Mouse (Mus musculus): ENCODE data around the gene L3mbtl3. TPM values are rescaled to one million over a fixed set of nuclear protein-coding genes. Genes with fewer than 3 reads are reported as not detected.

L3mbtl3 gene
- polyA plus RNA-seq, 1 experiment from 2014 or later, result 26.6 TPM

DNA sequence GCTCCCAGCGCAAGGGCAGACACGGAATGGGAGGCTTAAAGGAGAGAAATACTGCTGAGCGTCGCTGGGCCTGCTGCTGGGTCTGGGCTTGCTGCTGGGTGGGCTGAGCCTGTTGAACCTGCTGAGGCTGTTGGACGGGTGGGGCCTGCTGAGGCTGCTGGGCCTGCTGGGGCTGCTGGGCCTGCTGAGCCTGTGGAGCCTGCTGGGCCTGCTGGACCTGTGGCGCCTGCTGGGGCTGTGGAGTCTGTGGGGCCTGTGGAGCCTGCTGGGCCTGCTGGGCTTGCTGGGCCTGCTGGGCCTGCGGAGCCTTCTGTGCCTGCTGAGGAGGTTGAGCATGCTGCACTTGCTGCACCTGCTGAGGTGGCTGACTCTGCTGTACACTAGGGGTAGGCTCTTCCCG, 95.8 kb downstream of the L3mbtl3 start:
- H3K4me2 ChIP-seq (replicated peaks), result no peak overlapping the region
- H3K9ac ChIP-seq (replicated peaks), result no peak overlapping the region
- no peaks in the 10 kb centered on the region for H3K4me1 ChIP-seq
- 57% methylated on average over 8 of the region's 8 CpGs for WGBS
- H3K36me3 ChIP-seq, result peaks cover 38% of the 10 kb centered on the region
- H3K4me3 ChIP-seq, result no peak overlapping the region
- no peaks in the 10 kb centered on the region for H3K27me3 ChIP-seq
- 0 out of 2 replicates have a peak overlapping the region, but pooled peaks have one; percentile 15 for H3K27ac ChIP-seq (replicated peaks)
- 0 out of 2 replicates have a peak, but pooled peaks have one; percentile 29 for ATAC-seq (replicated peaks)
- no peaks in the 10 kb centered on the region for H3K9me3 ChIP-seq

DNA sequence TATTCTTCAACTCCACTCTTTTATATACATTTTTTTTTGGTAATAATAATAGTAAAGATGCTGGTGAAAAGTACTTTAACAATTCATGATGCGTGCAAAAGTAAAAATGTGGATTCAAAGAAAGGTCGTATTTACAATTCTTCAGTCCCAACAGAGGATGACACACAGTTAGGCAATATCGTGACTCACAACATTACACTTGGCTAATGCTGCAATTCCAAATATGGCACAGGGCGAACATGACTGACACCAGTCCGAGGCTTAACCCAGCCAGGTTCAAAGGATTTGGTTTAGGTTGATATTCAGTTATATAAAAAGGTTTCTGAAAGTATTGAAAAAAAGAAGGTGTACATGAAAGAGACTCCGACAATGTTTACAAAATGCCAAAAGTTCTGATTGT, 100.4 kb downstream of the L3mbtl3 start:
- Histone ChIP-seq H3K27me3 (no peaks in the 10 kb centered on the region), H3K4me1 (no peaks in the 10 kb centered on the region), H3K9me3 (no peaks in the 10 kb centered on the region), H3K4me2 (replicated peaks) (no peak overlapping the region), H3K36me3 (peaks cover 36% of the 10 kb centered on the region), H3K27ac (replicated peaks) (no peak overlapping the region), H3K9ac (replicated peaks) (no peak overlapping the region), H3K4me3 (no peak overlapping the region)
- no peak for ATAC-seq (replicated peaks)
- WGBS, result 93% methylated on average over 6 of the region's 6 CpGs

DNA sequence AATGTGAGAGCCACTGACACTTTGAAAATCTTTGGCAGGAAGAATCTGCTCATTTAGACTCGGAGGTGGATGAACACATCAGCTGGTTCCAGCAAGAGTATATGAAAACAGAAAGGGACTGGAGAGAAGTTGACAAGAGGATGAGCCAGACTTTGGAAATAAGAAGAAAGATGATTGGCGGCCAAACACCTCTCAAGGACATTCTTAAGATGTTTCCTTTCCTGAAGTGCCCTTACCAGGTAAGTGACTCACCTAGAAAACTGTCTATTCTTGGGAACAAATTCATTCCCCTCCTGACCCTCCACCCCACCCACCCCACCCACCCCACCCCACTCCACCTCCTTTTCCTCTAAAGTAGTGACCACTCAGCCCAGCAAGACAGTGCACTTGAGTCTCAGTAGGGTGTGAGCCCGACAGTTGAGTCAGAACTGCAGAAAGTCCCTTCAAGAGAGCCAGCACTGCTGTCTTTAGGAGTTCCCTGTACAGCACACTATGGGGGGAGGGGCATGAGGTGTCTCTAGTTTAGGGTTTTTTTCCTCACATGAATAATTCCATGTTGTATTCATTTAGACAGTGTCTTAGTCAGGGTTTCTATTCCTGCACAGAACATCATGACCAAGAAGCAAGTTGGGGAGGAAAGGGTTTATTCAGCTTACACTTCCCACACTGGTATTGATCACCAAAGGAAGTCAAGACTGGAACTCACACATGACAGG, 111.9 kb downstream of the L3mbtl3 start:
- Histone ChIP-seq H3K4me3 (no peak overlapping the region), H3K27me3 (no peaks in the 10 kb centered on the region), H3K36me3 (no peaks in the 10 kb centered on the region), H3K9me3 (no peaks in the 10 kb centered on the region), H3K4me2 (replicated peaks) (no peak overlapping the region), H3K9ac (replicated peaks) (no peak overlapping the region), H3K27ac (replicated peaks) (no peak overlapping the region), H3K4me1 (no peaks in the 10 kb centered on the region)
- no peak for ATAC-seq (replicated peaks)
- WGBS, result 82% methylated on average over 3 of the region's 3 CpGs

DNA sequence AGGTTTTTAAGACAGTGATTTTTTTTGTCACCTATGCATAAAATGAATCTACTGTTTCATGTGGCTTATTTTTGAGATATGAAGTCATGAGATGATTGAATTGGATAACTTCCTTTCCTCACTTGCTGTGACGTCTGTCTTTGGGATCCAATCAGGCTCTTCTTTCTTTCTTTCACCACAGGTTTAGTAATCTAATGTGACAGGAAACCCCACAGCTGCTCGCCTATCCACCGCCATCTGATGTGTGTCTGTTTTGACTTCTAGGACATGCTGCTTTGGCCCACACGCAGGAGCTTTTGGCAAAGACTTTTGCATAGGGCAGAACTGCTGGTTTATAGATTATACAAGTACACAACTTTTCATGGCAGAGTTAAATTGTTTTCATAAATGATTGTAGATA, 115.9 kb downstream of the L3mbtl3 start:
- H3K36me3 ChIP-seq, result no peaks in the 10 kb centered on the region
- no peak overlapping the region for H3K9ac ChIP-seq (replicated peaks)
- ATAC-seq (replicated peaks), result no peak
- no peaks in the 10 kb centered on the region for H3K4me1 ChIP-seq
- no peak overlapping the region for H3K4me3 ChIP-seq
- no peak overlapping the region for H3K27ac ChIP-seq (replicated peaks)
- H3K27me3 ChIP-seq, result no peaks in the 10 kb centered on the region
- H3K4me2 ChIP-seq (replicated peaks), result no peak overlapping the region
- WGBS, result 66% methylated on average over 4 of the region's 4 CpGs
- H3K9me3 ChIP-seq, result no peaks in the 10 kb centered on the region

DNA sequence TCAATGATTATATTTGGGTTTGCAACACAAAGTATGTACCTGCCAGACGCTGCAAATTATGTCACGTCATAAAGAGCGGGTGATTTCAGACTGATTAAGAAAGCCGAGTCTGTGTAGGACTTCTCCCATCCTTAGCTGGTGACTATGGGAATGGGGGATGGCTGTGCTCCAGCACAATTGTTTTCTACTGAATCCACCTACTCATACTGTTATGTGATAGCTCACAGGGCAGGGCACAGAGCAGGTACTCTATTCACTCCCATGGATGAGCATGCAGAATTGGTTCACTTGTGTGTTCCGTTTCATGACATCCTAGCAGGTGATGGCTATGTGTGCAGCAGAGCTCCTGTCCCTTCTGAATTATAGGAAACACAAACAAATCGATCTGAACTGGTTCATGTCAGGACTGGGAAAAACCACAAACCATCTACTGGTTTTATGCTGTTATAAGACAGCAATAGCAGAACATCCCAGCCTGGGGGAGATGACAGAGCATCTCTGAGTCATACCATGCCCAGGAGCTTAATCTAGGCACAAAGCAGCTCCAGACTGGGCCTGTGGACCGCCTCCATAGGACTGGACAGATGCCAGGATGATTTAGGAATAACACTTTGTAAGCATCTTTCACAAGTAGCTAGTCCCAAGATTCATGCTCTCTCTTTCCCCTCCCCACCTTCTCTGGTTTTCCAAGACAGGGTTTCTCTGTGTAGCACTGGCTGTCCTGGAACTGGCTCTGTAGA, 126.2 kb downstream of the L3mbtl3 start:
- Histone ChIP-seq H3K9ac (replicated peaks) (no peak overlapping the region), H3K4me1 (no peaks in the 10 kb centered on the region), H3K9me3 (no peaks in the 10 kb centered on the region), H3K36me3 (no peaks in the 10 kb centered on the region), H3K4me2 (replicated peaks) (no peak overlapping the region), H3K27me3 (no peaks in the 10 kb centered on the region), H3K4me3 (no peak overlapping the region), H3K27ac (replicated peaks) (no peak overlapping the region)
- WGBS, result 87% methylated on average over 7 of the region's 7 CpGs
- no peak for ATAC-seq (replicated peaks)

DNA sequence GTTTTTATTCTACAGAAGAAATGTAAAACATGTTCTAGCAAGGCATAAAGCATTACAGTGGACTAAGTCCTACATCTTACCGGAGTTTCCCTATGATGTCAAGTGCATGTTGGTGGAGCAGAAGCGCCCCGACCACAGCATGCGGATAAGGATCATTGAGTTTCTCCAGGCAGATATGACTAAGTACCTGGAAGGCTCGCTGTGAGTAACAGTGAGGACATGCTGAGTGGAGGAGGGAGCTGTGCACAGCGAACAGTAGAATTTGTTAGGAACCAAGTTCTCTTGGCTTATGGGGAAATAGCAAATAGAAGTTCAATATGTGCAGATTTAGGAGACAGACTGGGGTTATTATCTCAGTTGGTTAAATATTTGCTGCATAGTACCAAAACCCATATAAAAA, 131.3 kb downstream of the L3mbtl3 start:
- H3K4me1 ChIP-seq, result no peaks in the 10 kb centered on the region
- no peak overlapping the region for H3K4me2 ChIP-seq (replicated peaks)
- H3K27me3 ChIP-seq, result no peaks in the 10 kb centered on the region
- H3K4me3 ChIP-seq, result no peak overlapping the region
- H3K36me3 ChIP-seq, result no peaks in the 10 kb centered on the region
- H3K27ac ChIP-seq (replicated peaks), result no peak overlapping the region
- ATAC-seq (replicated peaks), result no peak
- H3K9me3 ChIP-seq, result no peaks in the 10 kb centered on the region
- H3K9ac ChIP-seq (replicated peaks), result no peak overlapping the region
- 94% methylated on average over 6 of the region's 6 CpGs for WGBS

DNA sequence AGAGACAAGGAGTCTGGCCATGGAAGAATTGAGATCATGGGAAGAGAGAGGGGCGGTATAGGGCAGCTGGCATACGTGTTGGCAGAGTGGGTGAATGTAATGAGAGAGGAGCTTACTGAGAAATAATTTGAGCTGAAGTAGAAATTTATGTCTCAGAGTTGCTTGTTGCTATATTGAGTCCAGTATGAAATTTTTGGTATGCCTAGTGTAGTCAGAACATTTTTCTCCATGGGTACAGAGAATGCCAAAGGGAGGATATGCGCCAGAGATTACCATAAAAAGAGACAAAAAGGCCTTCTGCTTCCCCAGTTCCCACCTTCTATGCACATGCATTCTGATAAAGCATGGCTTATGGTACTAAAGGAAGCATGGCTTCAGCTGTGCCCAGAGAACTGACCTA, 132.6 kb downstream of the L3mbtl3 start:
- H3K9me3 ChIP-seq, result no peaks in the 10 kb centered on the region
- no peak overlapping the region for H3K4me3 ChIP-seq
- 96% methylated on average over 3 of the region's 3 CpGs for WGBS
- no peaks in the 10 kb centered on the region for H3K27me3 ChIP-seq
- no peak overlapping the region for H3K27ac ChIP-seq (replicated peaks)
- H3K36me3 ChIP-seq, result no peaks in the 10 kb centered on the region
- ATAC-seq (replicated peaks), result no peak
- H3K9ac ChIP-seq (replicated peaks), result no peak overlapping the region
- no peaks in the 10 kb centered on the region for H3K4me1 ChIP-seq
- no peak overlapping the region for H3K4me2 ChIP-seq (replicated peaks)

DNA sequence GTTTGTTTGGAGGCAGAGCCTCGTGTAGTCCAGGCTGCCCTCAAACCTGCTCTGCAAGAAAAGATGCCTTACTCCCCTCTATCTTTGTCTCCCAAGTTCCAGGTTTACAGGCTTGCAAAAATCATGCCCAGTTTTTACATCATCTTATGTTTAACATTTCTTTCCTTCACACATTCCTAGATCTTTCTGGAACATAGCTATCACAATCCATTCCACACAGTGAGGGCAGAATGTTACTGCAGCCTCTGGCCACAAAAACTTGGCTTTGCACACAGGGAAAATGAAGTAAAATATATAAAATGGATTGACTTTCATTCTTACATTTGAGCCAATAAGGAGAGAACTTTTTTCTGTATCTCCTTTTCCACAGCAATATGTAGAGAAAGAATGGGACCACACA, 136.7 kb downstream of the L3mbtl3 start:
- 84% methylated on average over 1 of the region's 1 CpGs for WGBS
- Histone ChIP-seq H3K4me2 (replicated peaks) (no peak overlapping the region), H3K27ac (replicated peaks) (no peak overlapping the region), H3K4me1 (no peaks in the 10 kb centered on the region), H3K4me3 (no peak overlapping the region), H3K27me3 (no peaks in the 10 kb centered on the region), H3K9me3 (no peaks in the 10 kb centered on the region), H3K9ac (replicated peaks) (no peak overlapping the region), H3K36me3 (no peaks in the 10 kb centered on the region)
- no peak for ATAC-seq (replicated peaks)

DNA sequence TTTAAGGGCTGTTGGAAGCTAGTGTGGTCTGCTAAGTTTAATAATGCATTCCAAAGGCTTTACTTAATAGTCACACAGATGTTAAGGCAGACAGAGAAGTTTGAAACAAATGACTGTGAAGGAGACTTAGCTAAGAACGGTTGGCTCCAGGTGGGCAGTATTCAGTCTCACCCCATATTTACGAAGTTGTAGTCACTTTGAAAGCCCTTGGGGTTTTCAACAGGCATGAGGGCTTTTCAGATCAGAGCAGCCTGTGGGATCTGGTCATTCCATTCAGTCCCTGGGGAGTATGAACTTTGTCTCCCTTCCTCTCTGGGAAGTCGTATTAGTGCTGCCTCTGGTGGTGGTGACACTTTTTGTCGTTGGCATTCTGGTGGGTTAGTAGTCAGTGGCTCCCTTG, 137.2 kb downstream of the L3mbtl3 start:
- Histone ChIP-seq H3K4me1 (no peaks in the 10 kb centered on the region), H3K9ac (replicated peaks) (no peak overlapping the region), H3K27ac (replicated peaks) (no peak overlapping the region), H3K27me3 (no peaks in the 10 kb centered on the region), H3K9me3 (no peaks in the 10 kb centered on the region), H3K4me3 (no peak overlapping the region), H3K4me2 (replicated peaks) (no peak overlapping the region), H3K36me3 (no peaks in the 10 kb centered on the region)
- 56% methylated on average over 4 of the region's 4 CpGs for WGBS
- ATAC-seq (replicated peaks), result no peak

DNA sequence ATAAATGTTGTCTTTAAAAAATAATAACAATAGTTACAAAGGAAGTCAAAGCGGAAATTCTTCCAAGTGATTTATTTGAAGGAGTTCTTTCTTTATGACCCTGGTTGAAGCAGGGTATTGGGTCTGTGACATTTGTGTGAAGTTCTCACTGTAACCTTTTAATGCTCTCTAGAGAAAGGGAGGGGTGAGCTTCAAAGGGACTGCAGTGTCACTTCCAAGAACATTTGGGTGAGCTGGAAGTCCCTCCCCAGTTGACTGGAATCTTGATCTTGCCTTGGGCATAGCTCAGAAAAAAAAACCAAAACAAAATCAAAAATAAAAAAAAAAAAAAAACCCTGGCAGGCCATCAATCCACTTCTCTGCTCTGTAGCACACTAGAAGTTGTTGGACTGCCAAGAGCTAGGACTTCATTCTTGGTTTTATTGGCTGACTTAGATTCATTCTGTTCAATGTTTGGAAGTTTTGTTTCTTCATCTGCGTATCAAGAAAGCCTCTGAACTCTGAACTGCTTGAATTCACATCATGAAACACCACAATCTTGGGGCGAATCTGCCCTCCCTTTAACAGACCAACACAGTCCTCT, 143.6 kb downstream of the L3mbtl3 start:
- Histone ChIP-seq H3K9me3 (no peaks in the 10 kb centered on the region), H3K27ac (replicated peaks) (no peak overlapping the region), H3K4me2 (replicated peaks) (no peak overlapping the region), H3K27me3 (no peaks in the 10 kb centered on the region), H3K4me1 (no peaks in the 10 kb centered on the region), H3K36me3 (no peaks in the 10 kb centered on the region), H3K4me3 (no peak overlapping the region), H3K9ac (replicated peaks) (no peak overlapping the region)
- no peak for ATAC-seq (replicated peaks)
- WGBS, result 92% methylated on average over 3 of the region's 3 CpGs

DNA sequence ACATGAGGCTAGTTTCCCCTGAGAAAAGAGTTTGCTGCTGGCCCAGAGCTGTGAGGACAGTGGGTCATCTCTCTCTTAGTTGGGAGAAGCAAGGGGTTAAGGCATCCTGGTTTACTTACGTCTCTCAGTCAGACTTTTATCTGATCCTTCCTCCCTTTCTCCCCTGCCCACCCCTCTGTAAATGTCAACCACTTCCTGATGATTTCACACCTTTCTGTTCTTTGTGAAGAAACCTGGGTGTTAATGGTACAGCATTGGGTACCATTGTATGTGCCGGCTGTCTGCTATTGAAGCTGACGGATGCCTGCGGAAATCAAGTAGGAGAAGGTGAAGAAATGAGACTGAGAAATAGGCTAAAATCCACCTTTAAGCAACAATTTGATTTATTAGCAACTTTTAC, 146.3 kb downstream of the L3mbtl3 start, which contains the start of gene Samd3:
Samd3 (plus strand) TSS at position 220 of the 400 bp plus-strand sequence.
- no peak within 1 kb of the TSS for H3K27ac ChIP-seq (replicated peaks)
- H3K4me1 ChIP-seq, result no peaks in the 10 kb centered on the region
- no peaks in the 10 kb centered on the region for H3K36me3 ChIP-seq
- no peak within 1 kb of the TSS for H3K9ac ChIP-seq (replicated peaks)
- H3K9me3 ChIP-seq, result no peaks in the 10 kb centered on the region
- ATAC-seq (replicated peaks), result no peak
- no peak within 1 kb of the TSS for H3K4me3 ChIP-seq
- no peak within 1 kb of the TSS for H3K4me2 ChIP-seq (replicated peaks)
- no peaks in the 10 kb centered on the region for H3K27me3 ChIP-seq
- WGBS, result 69% methylated on average over 4 of the region's 4 CpGs

DNA sequence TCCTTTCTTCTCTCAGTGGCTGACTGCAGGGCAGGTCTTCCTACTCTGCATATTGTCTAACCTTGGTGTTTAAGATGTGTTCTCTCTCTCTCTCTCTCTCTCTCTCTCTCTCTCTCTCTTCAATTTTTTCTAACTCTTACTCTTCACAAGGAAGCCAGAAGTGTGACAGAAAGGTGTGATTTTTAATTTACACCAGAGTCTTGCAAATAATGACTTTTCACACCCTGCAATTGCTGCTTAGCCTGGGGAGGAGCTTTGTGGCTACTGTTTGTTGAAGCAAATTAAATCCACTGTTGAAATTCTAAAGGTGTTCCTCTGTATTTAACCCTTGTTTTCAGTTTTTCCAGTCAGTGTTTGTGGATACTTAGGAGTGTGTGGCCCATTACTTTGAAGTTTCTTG, 147.6 kb downstream of the L3mbtl3 start:
- H3K9ac ChIP-seq (replicated peaks), result no peak overlapping the region
- no peak overlapping the region for H3K27ac ChIP-seq (replicated peaks)
- H3K9me3 ChIP-seq, result no peaks in the 10 kb centered on the region
- ATAC-seq (replicated peaks), result no peak
- H3K36me3 ChIP-seq, result no peaks in the 10 kb centered on the region
- H3K4me2 ChIP-seq (replicated peaks), result no peak overlapping the region
- H3K4me3 ChIP-seq, result no peak overlapping the region
- H3K4me1 ChIP-seq, result no peaks in the 10 kb centered on the region
- H3K27me3 ChIP-seq, result no peaks in the 10 kb centered on the region
